Mouse (Mus musculus) left cerebral cortex, postnatal 25 days (tissue): ENCODE data around the gene Bclaf3. TPM values are rescaled to one million over a fixed set of nuclear protein-coding genes. Genes with fewer than 3 reads are reported as not detected.

Experiments
- DNase-seq, 2 experiments: peaks; one replicate each; pipeline ENCODE4 v3.0.0; 2022; ENCODE audit warnings: low spot score in 2 of 2, mixed read lengths in 1 of 2
- intact Hi-C: fragments of 180-260 bp; cut with DNase I; formaldehyde crosslinking; loops from one replicate; pipeline ENCODE4 v1.15.1; 2025
- total RNA-seq, 2 experiments: library from RNA; stranded (reverse); gene quantifications; 2 replicates each; pipeline ENCODE4 v1.2.3; 2021

The Bclaf3 gene
- total RNA-seq, 2 experiments from 2014 or later = 9.7 to 11.7 TPM

DNA sequence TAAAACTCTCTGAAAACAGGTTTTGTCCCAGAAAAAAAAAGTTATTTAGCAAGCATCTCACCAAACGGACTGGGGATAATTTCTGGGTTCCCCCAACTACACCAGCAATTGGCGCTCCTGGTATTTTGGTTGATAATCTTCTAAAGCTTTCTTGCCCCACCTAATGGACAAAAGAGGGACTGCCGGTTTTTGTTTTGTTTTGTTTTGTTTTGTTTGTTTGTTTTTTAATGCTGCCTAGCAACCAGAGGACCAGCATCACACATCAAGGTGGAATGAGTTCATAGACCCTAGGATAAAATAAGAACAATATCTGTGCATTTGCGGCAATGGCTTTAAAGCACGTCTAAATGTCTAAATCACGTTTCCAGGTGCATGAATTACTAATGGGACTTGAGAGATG, 80.4 kb downstream of the Bclaf3 start:
- DNase-seq = no peak
- intact Hi-C loops = no loop called here

GRCm38 (mm10) chrX:159626208-159626906, 99.9 kb downstream of the Bclaf3 start:
- peak; percentile 28 to 60 for DNase-seq
- intact Hi-C loops = loop anchor here (2.0 to 5.0 kb wide), 4 partner anchors 126 to 336 kb away; no protein-coding TSS in a partner anchor

- intact Hi-C loops = loop anchor here (2.0 to 5.0 kb wide), 4 partner anchors 125 to 336 kb away; no protein-coding TSS in a partner anchor
- DNase-seq = peak; percentile 52 to 53
Observed at GRCm38 (mm10) chrX:159626907-159627587, 100.6 kb downstream of the Bclaf3 start, which contains the start of gene Sh3kbp1. Gene Sh3kbp1 (plus strand): TSS chrX:159627272.

- no peak for DNase-seq
- intact Hi-C loops = loop anchor here (2.0 to 5.0 kb wide), 4 partner anchors 124 to 335 kb away; no protein-coding TSS in a partner anchor
Observed at GRCm38 (mm10) chrX:159627588-159628566, 101.4 kb downstream of the Bclaf3 start.

- DNase-seq = no peak
- intact Hi-C loops = loop anchor here (5.0 kb wide), 1 partner anchor 124 kb away; no protein-coding TSS in a partner anchor
Observed at GRCm38 (mm10) chrX:159628629-159629028, 102.1 kb downstream of the Bclaf3 start.

DNA sequence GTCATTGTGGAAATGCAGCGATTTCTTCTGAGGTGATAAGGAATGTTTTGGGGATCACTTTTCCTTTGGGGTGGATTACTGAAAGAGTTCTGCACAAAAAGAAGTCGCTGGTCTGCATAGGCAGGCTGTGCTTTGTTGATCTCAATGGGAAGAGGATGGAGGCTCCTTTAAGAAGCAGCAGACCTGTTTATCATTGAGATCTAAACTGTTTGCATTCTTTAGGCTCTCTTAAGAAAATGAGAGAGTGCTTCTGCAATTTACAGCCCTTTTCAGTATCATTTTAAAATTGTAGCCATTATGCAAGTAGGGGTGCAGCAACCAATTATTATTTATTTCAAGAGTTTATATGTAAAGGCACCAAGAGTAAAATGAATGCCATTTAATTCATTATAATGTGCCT, 102.7 kb downstream of the Bclaf3 start:
- intact Hi-C loops = loop anchor here (5.0 kb wide), 1 partner anchor 123 kb away; no protein-coding TSS in a partner anchor
- no peak for DNase-seq

- intact Hi-C loops = no loop called here
- DNase-seq = no peak
Observed at GRCm38 (mm10) chrX:159638500-159639227, 112.2 kb downstream of the Bclaf3 start.

DNA sequence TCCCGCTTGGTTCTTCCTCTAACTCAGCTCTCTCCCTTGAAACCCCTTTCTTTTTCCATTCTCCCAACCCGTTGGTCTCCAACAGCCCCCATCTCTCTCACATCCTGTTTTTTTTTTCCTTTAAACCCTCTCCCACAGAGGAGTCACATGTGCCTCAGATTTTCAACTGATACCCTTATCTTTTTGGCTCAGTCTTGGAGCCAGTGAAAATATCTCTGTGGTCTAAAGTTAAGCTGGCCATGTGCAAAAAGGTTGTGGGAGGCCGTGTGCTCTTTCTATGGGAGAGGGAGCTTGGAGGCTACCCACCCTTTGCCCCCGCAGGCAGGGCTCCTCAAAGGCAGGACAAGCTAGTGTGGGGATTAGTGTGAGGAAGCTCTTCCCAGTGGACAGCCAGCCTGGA, 113.5 kb downstream of the Bclaf3 start:
- no peak for DNase-seq
- intact Hi-C loops = no loop called here

Other genes with a start within 250 kb of the Bclaf3 start
- gene Eif1ax, start 154.5 kb upstream of the Bclaf3 start, total RNA-seq = 100 to 1,000 TPM; 131 to 138 TPM
- gene Map7d2, start 112.1 kb upstream of the Bclaf3 start, total RNA-seq = 100 to 1,000 TPM in 1 of 2 experiments, 10 to 100 TPM in 1; 90.5 to 111 TPM
- gene Sh3kbp1, start 100.6 kb downstream of the Bclaf3 start, total RNA-seq = 10 to 100 TPM; 54.7 to 63.5 TPM